Mouse (Mus musculus): ENCODE measurements around the gene Itgax.
"Not testable (repeated sequence)": the region's sequence is repeated elsewhere in the genome, so short reads cannot be mapped to it uniquely, and the experiment has no call there.

Gene Itgax

DNA sequence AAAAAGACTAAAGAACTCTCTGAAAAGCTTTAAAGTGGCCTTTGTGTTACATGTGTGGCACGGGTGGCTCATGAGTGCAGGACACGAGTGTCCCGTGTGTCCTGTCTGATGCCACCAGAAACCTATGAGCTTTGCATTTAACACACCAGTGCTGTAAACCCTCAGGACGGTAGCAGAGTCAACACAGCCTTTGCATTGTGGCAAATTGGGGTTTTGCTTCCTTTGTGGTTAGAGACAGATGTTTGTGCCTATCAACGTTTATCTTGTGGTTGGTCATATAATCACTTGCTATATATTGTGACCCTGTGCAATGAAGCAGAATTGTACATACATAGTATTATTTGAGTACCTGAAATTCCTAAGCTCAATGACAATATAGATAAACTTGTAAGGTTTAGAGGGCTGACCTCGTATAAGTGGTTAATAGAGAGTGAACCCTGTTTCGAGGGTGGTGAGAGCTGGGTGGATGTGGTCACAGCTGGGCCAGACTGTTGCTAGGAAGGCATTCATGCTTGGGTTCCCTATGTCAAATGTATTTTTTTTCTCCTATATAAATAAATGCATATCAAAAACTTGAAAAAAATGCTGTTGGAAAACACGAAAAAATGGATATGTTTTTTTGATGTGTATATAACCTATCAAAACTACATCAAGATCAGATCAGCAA is 29.5 kb downstream of the Itgax start:
- not testable (repeated sequence) for DNase-seq (ENCODE audit: low read depth, low spot score)

- DNase-seq (ENCODE audit: low read depth, low spot score), result no peak
Measured at GRCm38 (mm10) chr7:128164001-128164400, 34.7 kb downstream of the Itgax start.

DNA sequence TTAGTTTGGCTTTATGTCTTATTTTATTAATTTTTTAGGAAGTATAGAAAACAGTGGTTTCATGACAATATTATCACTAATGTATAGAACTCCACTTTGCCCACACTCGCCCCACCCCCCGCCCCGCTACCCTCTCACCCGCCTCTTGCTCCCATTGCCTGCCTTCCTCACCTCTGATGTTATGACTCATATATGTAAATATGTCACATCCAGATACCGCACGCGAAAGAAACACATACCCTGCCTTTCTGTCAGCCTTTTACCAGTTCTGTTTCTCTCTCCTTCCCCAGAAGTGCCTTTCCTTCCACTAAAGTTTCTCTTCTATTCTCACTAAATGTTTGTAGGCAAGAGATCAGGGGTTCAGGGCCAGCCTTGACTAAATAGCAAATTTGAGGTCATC is 37.0 kb downstream of the Itgax start:
- no peak for DNase-seq (ENCODE audit: low read depth, low spot score)

GRCm38 (mm10) chr7:128169996-128170395 is 40.6 kb downstream of the Itgax start:
- no peak for DNase-seq (ENCODE audit: low read depth, low spot score)

GRCm38 (mm10) chr7:128178385-128178784 is 49.0 kb downstream of the Itgax start:
- no peak for DNase-seq (ENCODE audit: low read depth, low spot score)

GRCm38 (mm10) chr7:128180126-128180525 is 50.8 kb downstream of the Itgax start:
- DNase-seq (ENCODE audit: low read depth, low spot score), result no peak

DNA sequence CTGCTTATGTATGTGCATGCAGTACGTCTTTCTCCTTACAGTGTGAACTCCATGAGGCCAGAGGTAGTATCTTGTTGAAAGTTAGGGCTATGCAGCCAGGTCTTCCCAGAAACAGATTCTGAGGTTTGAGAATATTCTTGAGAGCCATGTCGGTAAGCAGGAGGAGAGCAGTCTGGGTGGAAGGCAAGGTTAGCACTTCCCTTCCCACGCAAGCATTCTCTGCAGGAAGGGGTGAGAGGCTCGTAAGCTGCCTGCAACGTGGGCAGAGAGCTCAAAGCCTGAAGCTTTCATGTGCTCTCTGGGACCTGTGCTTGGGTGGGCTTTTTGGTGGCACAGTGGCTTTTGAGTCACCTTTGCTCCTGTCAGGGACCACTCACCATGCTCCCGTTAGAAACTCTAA is 51.2 kb downstream of the Itgax start:
- no peak for DNase-seq (ENCODE audit: low read depth, low spot score)

- no peak for DNase-seq (ENCODE audit: low read depth, low spot score)
Measured at GRCm38 (mm10) chr7:128181691-128182090, 52.3 kb downstream of the Itgax start.
